Mouse (Mus musculus): ENCODE data around the gene Retnlg. TPM values are rescaled to one million over a fixed set of nuclear protein-coding genes. Genes with fewer than 3 reads are reported as not detected.
"Not testable (repeated sequence)": the region's sequence is repeated elsewhere in the genome, so short reads cannot be mapped to it uniquely, and the experiment has no call there.

Gene Retnlg
- polyA plus RNA-seq (2012; ENCODE audit: insufficient read depth, insufficient read length, low replicate concordance, missing spikeins): not detected in 2 replicates

DNA sequence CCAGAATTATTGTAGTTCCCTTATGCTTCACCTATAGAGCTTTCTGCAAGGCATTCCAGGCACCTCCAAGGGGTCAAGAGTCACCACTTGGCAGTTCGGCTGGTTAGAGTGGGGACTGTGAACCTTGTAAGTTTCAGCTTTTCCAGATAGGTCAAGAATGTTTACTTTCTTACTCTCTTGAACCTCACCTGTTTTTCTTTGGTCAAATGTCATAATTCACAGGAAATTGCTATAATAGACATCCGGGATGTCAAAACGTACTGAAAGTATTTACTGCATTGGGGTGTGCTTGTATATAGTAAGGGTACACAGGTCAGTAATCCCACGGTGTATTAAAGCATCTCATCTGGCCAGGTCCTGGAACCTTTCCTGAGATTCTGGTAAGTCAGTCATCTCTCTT, at the start of gene Retnlg:
Retnlg (plus strand) TSS at position 301 of the 400 bp plus-strand sequence.
- Histone ChIP-seq H3K4me3 (ENCODE audit: insufficient read depth, low read depth, low read length) (no peak within 1 kb of the TSS), H3K4me1 (ENCODE audit: control insufficient read depth, insufficient read depth, low read length) (no peaks in the 10 kb centered on the region), H3K27ac (ENCODE audit: insufficient read depth, low read depth, low read length) (no peak within 1 kb of the TSS)
- TF ChIP-seq CTCF (IDR thresholded peaks at IDR 0.05; ENCODE audit: insufficient read depth, low read depth, low read length): no peak
- TF ChIP-seq POLR2A (IDR thresholded peaks at IDR 0.05; ENCODE audit: insufficient read depth, low read depth, low read length): no peak
- WGBS: 90% methylated on average over 4 of the region's 4 CpGs

DNA sequence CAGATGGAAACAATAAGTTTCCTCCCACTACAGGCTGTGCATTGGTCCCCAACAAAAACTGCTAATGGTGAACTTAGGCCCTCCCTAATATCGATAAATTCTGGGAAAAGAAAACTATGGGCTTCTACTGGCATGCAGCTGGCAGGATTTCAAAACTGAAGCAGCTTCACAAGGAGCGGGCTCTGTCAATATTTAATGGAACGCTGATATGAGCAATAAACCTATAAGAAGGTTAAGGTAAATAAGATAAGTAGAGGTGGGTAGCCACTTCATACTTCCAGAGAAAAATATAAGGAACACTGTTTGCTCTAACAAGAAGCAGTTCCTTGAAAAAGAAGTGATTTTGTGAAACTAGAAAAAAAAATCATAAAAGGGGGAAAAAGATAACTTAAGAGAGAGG, 45.9 kb upstream of the Retnlg start:
- WGBS: 82% methylated on average over 3 of the region's 3 CpGs
- Histone ChIP-seq H3K4me3 (ENCODE audit: insufficient read depth, low read depth, low read length) (no peak overlapping the region), H3K4me1 (ENCODE audit: control insufficient read depth, insufficient read depth, low read length) (no peaks in the 10 kb centered on the region), H3K27ac (ENCODE audit: insufficient read depth, low read depth, low read length) (no peak overlapping the region)
- no peak for TF ChIP-seq POLR2A (IDR thresholded peaks at IDR 0.05; ENCODE audit: insufficient read depth, low read depth, low read length)
- no peak for TF ChIP-seq CTCF (IDR thresholded peaks at IDR 0.05; ENCODE audit: insufficient read depth, low read depth, low read length)

DNA sequence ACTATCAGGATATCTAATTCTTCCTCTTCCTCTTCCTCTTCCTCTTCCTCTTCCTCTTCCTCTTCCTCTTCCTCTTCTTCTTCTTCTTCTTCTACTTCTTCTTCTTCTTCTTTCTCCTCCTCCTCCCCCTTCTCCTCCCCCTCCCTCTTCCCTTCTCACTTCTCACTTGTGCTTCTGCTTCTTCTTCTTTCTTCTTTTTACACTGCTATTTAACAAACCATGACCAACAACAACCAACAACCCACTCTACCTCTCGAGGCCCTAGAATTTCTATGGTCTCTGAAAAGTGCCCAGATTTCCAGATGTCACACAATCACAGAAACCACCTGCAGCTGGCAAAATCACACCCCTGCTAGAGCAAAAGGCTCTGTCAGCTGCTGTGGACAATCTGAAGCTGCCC, 44.8 kb upstream of the Retnlg start:
- Histone ChIP-seq H3K4me3 (ENCODE audit: insufficient read depth, low read depth, low read length) (no peak overlapping the region), H3K4me1 (ENCODE audit: control insufficient read depth, insufficient read depth, low read length) (no peaks in the 10 kb centered on the region), H3K27ac (ENCODE audit: insufficient read depth, low read depth, low read length) (no peak overlapping the region)
- 70% methylated on average over 1 of the region's 1 CpGs for WGBS
- no peak for TF ChIP-seq CTCF (IDR thresholded peaks at IDR 0.05; ENCODE audit: insufficient read depth, low read depth, low read length)
- TF ChIP-seq POLR2A (IDR thresholded peaks at IDR 0.05; ENCODE audit: insufficient read depth, low read depth, low read length): no peak

DNA sequence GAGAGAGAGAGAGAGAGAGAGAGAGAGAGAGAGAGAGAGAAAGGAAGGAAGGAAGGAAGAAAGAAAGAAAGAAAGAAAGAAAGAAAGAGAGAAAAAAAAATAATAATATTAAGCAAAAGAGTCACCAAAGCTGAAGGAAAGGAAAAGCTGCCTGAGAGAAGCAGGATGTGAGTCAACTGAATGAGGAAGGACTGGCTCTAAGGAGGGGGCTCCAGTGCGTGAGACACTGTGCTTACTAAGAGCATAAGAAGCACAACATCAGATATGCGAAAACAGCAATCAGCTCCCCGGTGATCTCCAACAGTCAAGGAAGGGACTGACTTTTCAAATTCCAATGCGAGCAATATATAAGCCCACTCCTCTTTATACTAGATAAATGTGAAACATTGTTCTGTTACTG, 43.4 kb upstream of the Retnlg start:
- TF ChIP-seq CTCF (IDR thresholded peaks at IDR 0.05; ENCODE audit: insufficient read depth, low read depth, low read length): no peak
- TF ChIP-seq POLR2A (IDR thresholded peaks at IDR 0.05; ENCODE audit: insufficient read depth, low read depth, low read length): no peak
- Histone ChIP-seq H3K27ac (ENCODE audit: insufficient read depth, low read depth, low read length) (no peak overlapping the region), H3K4me1 (ENCODE audit: control insufficient read depth, insufficient read depth, low read length) (no peaks in the 10 kb centered on the region), H3K4me3 (ENCODE audit: insufficient read depth, low read depth, low read length) (no peak overlapping the region)
- 82% methylated on average over 4 of the region's 4 CpGs for WGBS

DNA sequence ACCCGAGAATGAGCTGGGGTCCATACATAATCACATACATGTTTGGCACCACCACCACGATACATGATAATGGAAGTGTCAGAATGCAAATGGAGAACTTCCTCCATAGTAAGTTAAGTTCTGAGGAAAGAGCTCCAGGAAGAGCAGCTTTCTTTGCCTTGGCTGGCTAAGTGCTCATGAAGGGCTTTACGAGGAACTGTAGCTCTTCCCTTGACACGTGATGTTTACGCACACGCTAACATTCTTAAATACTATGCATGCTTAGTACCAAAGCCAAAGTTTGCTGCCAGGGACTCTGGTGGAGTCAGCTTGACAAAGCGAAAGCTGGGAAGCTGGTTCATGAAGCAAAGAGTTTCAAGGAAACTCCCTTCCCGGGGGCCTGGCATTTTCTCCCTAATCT, 40.4 kb upstream of the Retnlg start:
- TF ChIP-seq CTCF (IDR thresholded peaks at IDR 0.05; ENCODE audit: insufficient read depth, low read depth, low read length) (no peak), POLR2A (IDR thresholded peaks at IDR 0.05; ENCODE audit: insufficient read depth, low read depth, low read length) (no peak)
- H3K4me3 ChIP-seq (ENCODE audit: insufficient read depth, low read depth, low read length): no peak overlapping the region
- WGBS: 77% methylated on average over 8 of the region's 8 CpGs
- H3K4me1 ChIP-seq (ENCODE audit: control insufficient read depth, insufficient read depth, low read length): no peaks in the 10 kb centered on the region
- no peak overlapping the region for H3K27ac ChIP-seq (ENCODE audit: insufficient read depth, low read depth, low read length)

DNA sequence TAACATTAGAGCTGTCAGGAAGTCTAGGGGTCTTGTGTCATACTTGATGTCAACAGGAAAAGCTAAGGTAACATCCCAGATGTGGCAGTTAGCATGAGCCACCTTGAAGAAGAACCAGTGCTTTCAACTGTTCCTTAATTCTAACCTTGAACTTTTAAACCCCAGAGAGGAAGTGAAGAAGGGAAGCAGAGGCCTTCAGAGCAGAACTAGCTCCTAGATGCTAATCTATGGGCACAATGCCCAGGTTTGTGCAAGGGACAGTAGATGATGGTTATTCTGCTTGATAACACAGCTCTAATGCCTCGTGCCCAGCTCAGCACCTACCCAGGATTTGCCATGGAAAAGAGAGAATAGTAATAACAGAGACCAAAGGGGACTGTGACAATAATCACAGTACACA, 38.8 kb upstream of the Retnlg start:
- not testable (repeated sequence) for H3K27ac ChIP-seq (ENCODE audit: insufficient read depth, low read depth, low read length); H3K4me1 ChIP-seq (ENCODE audit: control insufficient read depth, insufficient read depth, low read length); H3K4me3 ChIP-seq (ENCODE audit: insufficient read depth, low read depth, low read length)
- WGBS: 53% methylated on average over 1 of the region's 1 CpGs

DNA sequence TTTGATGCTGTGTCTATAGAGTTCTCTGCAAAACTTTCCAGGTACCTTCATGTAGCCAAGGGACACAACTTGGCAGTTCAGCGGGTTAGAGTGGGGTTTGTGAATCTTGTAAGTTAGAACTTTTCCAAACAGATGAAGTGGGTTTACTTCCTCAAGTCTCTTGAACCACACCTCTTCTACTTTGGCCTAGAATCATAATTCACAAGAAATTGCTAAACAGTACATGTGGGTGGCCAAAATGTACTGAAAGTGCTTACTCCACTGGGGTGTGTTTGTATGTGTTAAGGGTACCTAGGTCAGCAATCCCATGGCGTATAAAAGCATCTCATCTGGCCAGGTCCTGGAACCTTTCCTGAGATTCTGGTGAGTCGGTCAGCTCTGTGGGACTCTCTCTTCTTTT, 30.2 kb upstream of the Retnlg start, which contains the start of gene Retnla:
Retnla (plus strand) TSS at position 286 of the 400 bp plus-strand sequence.
- no peak within 1 kb of the TSS for H3K4me3 ChIP-seq (ENCODE audit: insufficient read depth, low read depth, low read length)
- H3K27ac ChIP-seq (ENCODE audit: insufficient read depth, low read depth, low read length): no peak within 1 kb of the TSS
- no peaks in the 10 kb centered on the region for H3K4me1 ChIP-seq (ENCODE audit: control insufficient read depth, insufficient read depth, low read length)
- WGBS: 88% methylated on average over 3 of the region's 3 CpGs
- TF ChIP-seq POLR2A (IDR thresholded peaks at IDR 0.05; ENCODE audit: insufficient read depth, low read depth, low read length): no peak
- TF ChIP-seq CTCF (IDR thresholded peaks at IDR 0.05; ENCODE audit: insufficient read depth, low read depth, low read length): no peak

DNA sequence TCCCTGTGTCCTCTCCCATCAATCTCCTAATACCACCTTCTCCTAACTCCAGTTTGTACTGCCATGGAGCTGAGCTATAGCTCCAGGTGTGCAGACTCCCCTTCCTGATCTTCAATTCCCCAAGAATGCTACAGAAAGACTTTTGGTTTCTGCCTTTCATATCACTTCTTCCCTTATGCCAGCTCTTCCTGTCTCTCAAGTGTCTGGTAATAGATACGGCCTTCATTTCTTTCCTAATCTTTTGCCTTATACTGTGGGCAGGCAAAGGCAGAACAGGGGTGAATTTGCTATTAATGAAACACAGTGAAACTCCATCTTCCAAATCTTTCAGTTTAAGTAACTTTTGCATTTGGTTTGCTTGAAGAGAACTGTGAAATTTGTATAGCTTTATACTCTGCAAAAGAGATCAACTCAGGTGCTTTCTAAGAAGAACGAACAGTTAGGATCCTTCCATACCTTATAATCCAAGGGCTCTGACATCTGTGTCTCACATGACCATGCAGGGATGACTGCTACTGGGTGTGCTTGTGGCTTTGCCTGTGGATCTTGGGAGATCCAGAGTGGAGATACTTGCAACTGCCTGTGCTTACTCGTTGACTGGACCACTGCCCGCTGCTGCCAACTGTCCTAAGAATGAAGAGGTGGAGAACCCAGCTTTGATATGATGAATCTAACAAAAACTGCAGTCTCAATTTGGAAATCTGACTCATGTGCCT, 28.6 kb upstream of the Retnlg start:
- H3K27ac ChIP-seq (ENCODE audit: insufficient read depth, low read depth, low read length): no peak overlapping the region
- no peak for TF ChIP-seq POLR2A (IDR thresholded peaks at IDR 0.05; ENCODE audit: insufficient read depth, low read depth, low read length)
- TF ChIP-seq CTCF (IDR thresholded peaks at IDR 0.05; ENCODE audit: insufficient read depth, low read depth, low read length): no peak
- H3K4me1 ChIP-seq (ENCODE audit: control insufficient read depth, insufficient read depth, low read length): no peaks in the 10 kb centered on the region
- WGBS: 91% methylated on average over 4 of the region's 4 CpGs
- no peak overlapping the region for H3K4me3 ChIP-seq (ENCODE audit: insufficient read depth, low read depth, low read length)

DNA sequence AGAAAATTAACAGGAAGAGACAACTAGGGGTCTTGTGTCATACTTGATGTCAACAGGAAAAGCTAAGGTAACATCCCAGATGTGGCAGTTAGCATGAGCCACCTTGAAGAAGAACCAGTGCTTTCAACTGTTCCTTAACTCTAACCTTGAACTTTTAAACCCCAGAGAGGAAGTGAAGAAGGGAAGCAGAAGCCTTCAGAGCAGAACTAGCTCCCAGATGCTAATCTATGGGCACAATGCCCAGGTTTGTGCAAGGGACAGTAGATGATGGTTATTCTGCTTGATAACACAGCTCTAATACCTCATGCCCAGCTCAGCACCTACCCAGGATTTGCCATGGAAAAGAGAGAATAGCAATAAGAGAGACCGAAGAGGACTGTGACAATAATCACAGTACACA, 7.4 kb upstream of the Retnlg start:
- H3K4me1 ChIP-seq (ENCODE audit: control insufficient read depth, insufficient read depth, low read length); H3K27ac ChIP-seq (ENCODE audit: insufficient read depth, low read depth, low read length); H3K4me3 ChIP-seq (ENCODE audit: insufficient read depth, low read depth, low read length): not testable (repeated sequence)
- 91% methylated on average over 1 of the region's 1 CpGs for WGBS

DNA sequence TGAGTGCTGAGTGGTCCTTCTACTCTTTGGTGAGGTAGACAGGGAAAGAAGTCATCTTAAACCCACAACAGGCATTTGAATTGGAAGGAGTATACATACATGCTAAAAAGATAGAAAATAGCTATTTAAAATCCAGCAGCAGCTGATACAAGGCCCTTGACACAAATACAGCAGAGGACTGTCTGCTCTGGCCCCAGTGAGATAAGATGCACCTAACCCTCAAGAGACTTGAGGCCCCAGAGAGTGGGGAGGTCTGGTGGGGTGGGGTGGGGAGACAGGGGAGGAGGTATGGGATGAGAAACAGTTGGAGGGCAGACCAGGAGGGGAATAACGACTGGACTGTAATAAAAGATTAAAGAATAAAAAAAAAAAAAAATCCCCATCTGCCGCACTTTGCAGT, 4.7 kb upstream of the Retnlg start:
- H3K27ac ChIP-seq (ENCODE audit: insufficient read depth, low read depth, low read length): no peak overlapping the region
- no peaks in the 10 kb centered on the region for H3K4me1 ChIP-seq (ENCODE audit: control insufficient read depth, insufficient read depth, low read length)
- TF ChIP-seq POLR2A (IDR thresholded peaks at IDR 0.05; ENCODE audit: insufficient read depth, low read depth, low read length): no peak
- TF ChIP-seq CTCF (IDR thresholded peaks at IDR 0.05; ENCODE audit: insufficient read depth, low read depth, low read length): no peak
- 77% methylated on average over 2 of the region's 2 CpGs for WGBS
- no peak overlapping the region for H3K4me3 ChIP-seq (ENCODE audit: insufficient read depth, low read depth, low read length)
